Mouse (Mus musculus): ENCODE results near the gene Gm21996.
"Not testable (repeated sequence)": the region's sequence is repeated elsewhere in the genome, so short reads cannot be mapped to it uniquely, and the experiment has no call there.

The Gm21996 gene

GRCm38 (mm10) chrY:89745432-89745831 is at the start of gene Gm21996:
TSS of gene Gm21996 (minus strand) at chrY:89745532.
- DNase-seq (ENCODE audit: low read depth, low spot score): not testable (repeated sequence)
